Mouse (Mus musculus): ENCODE results near the gene Olfr584. TPM values are rescaled to one million over a fixed set of nuclear protein-coding genes. Genes with fewer than 3 reads are reported as not detected.

Gene Olfr584
- not detected in 2 replicates for polyA plus RNA-seq (2012; rRNA removed; ENCODE audit: low replicate concordance)

DNA sequence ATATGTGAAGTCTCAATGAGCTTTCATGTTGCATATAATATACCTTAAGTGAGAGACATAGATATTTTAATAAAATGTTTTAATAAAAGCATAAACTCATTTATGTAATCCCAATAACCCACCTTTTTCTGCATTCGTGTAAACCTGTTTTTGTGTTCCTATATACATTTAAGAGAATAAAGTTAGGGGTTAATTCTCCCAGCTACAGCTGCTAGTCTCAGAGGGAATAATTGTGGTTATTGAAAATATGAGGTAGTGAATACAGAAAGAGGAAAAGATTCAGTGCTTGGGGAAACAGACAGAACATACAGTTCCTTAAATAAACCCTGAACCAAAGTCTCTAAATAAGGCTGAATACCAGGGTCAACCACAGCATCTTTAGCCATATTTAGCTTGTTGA lies at the start of gene Olfr584:
Olfr584 (plus strand) TSS at position 301 of the 400 bp plus-strand sequence.

DNA sequence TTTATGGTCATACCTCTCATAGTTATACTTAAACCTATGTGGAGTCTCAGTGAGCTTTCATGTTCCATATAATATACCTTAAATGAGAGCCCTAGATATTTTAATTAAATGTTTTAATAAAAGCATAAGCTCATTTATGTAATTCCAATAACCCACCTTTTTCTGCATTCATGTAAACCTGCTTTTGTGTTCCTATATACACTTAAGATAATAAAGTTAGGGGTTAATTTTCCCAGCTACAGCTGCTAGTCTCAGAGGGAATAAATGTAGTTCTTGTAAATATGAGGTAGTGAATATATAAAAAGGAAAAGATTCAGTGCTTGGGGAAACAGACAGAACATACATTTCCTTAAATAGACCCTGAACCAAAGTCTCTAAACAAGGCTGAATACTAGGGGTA lies 44.0 kb upstream of the Olfr584 start, which contains the start of gene Olfr582:
Olfr582 (plus strand) TSS at position 301 of the 400 bp plus-strand sequence.

DNA sequence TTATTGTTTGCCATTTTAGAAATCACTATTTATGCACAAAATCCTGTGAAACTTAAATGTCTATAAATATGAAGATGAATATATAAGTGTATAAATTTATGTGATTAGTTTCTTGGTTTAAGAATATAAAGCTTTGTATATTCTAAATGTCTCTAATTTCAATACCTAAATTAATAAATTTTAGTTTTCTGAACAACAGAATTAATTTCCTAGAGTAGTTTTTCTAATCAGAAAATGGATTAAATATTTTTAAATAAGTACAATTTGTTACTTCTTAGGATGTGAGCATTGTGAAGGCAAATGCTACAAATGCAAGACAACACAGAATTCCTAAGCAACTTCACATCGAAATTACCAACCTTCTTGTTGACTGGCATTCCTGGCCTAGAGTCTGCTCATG lies 30.7 kb upstream of the Olfr584 start, which contains the start of gene Olfr583:
Olfr583 (plus strand) TSS at position 301 of the 400 bp plus-strand sequence.

DNA sequence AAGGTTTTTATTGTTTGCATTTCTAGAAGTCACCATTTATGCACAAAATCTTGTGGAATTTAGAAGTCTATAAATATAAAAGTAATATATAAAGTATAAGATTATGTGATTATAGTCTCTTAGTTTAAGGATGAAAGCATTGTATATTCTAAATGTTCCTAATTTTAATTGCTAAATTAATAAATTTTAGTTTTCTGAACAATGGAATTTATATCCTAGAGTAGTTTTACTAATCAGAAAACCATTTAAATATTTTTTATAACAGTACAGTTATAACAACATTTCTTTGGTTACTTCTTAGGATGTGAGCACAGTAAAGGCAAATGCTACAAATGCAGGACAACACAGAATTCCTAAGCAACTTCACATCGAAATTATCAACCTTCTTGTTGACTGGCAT lies 15.7 kb downstream of the Olfr584 start, which contains the start of gene Olfr585:
Olfr585 (plus strand) TSS at position 301 of the 400 bp plus-strand sequence.

DNA sequence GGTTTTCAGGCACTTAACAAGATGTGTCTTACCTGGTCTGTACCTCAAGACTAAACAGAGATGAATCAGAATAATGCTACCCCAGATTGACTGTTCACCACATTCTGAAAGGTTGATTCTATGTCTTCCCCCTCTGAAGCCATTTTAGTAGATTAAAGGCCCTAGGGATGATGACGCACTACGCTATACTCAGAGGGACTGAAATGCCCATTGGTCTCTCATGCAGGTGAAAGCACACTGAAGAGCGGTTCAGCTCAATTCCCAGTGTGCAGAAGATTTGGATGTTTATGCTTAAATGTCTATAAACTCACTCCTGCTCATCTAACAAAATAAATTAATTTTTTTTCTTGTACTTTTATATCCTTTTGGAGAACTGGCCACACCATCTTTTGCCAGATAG lies 43.9 kb downstream of the Olfr584 start, which contains the start of gene Olfr586:
Olfr586 (minus strand) TSS at position 101 of the 400 bp plus-strand sequence.

Other genes with a start within 250 kb of the Olfr584 start
- not detected in 2 replicates for gene Olfr566, start 223.1 kb upstream of the Olfr584 start, polyA plus RNA-seq (2012; rRNA removed; ENCODE audit: low replicate concordance)
- not detected in 2 replicates for gene Olfr568, start 204.8 kb upstream of the Olfr584 start, polyA plus RNA-seq (2012; rRNA removed; ENCODE audit: low replicate concordance)
- not detected in 2 replicates for gene Olfr569, start 191.0 kb upstream of the Olfr584 start, polyA plus RNA-seq (2012; rRNA removed; ENCODE audit: low replicate concordance)
- gene Olfr570, start 187.3 kb upstream of the Olfr584 start, polyA plus RNA-seq (2012; rRNA removed; ENCODE audit: low replicate concordance): not detected in 2 replicates
- not detected in 2 replicates for gene Olfr571, start 164.3 kb upstream of the Olfr584 start, polyA plus RNA-seq (2012; rRNA removed; ENCODE audit: low replicate concordance)
- not detected in 2 replicates for gene Olfr572, start 157.5 kb upstream of the Olfr584 start, polyA plus RNA-seq (2012; rRNA removed; ENCODE audit: low replicate concordance)
- not detected in 2 replicates for gene Olfr573-ps1, start 139.3 kb upstream of the Olfr584 start, polyA plus RNA-seq (2012; rRNA removed; ENCODE audit: low replicate concordance)
- gene Olfr574, start 133.4 kb upstream of the Olfr584 start, polyA plus RNA-seq (2012; rRNA removed; ENCODE audit: low replicate concordance): not detected in 2 replicates
- not detected in 2 replicates for gene Olfr575, start 123.1 kb upstream of the Olfr584 start, polyA plus RNA-seq (2012; rRNA removed; ENCODE audit: low replicate concordance)
- gene Olfr576, start 119.2 kb upstream of the Olfr584 start, polyA plus RNA-seq (2012; rRNA removed; ENCODE audit: low replicate concordance): not detected in 2 replicates
- not detected in 2 replicates for gene Olfr577, start 105.9 kb upstream of the Olfr584 start, polyA plus RNA-seq (2012; rRNA removed; ENCODE audit: low replicate concordance)
- not detected in 2 replicates for gene Olfr578, start 92.6 kb upstream of the Olfr584 start, polyA plus RNA-seq (2012; rRNA removed; ENCODE audit: low replicate concordance)
- not detected in 2 replicates for gene Olfr582, start 43.9 kb upstream of the Olfr584 start, polyA plus RNA-seq (2012; rRNA removed; ENCODE audit: low replicate concordance)
- not detected in 2 replicates for gene Olfr583, start 30.6 kb upstream of the Olfr584 start, polyA plus RNA-seq (2012; rRNA removed; ENCODE audit: low replicate concordance)
- not detected in 2 replicates for gene Olfr585, start 15.8 kb downstream of the Olfr584 start, polyA plus RNA-seq (2012; rRNA removed; ENCODE audit: low replicate concordance)
- not detected in 2 replicates for gene Olfr586, start 43.8 kb downstream of the Olfr584 start, polyA plus RNA-seq (2012; rRNA removed; ENCODE audit: low replicate concordance)
- not detected in 2 replicates for gene Olfr588-ps1, start 59.0 kb downstream of the Olfr584 start, polyA plus RNA-seq (2012; rRNA removed; ENCODE audit: low replicate concordance)
- not detected in 2 replicates for gene Olfr589, start 74.5 kb downstream of the Olfr584 start, polyA plus RNA-seq (2012; rRNA removed; ENCODE audit: low replicate concordance)
- gene Olfr591, start 96.5 kb downstream of the Olfr584 start, polyA plus RNA-seq (2012; rRNA removed; ENCODE audit: low replicate concordance): not detected in 2 replicates
- gene Olfr592, start 102.9 kb downstream of the Olfr584 start, polyA plus RNA-seq (2012; rRNA removed; ENCODE audit: low replicate concordance): not detected in 2 replicates
- gene Olfr593, start 130.0 kb downstream of the Olfr584 start, polyA plus RNA-seq (2012; rRNA removed; ENCODE audit: low replicate concordance): not detected in 2 replicates
- gene Olfr594, start 135.1 kb downstream of the Olfr584 start, polyA plus RNA-seq (2012; rRNA removed; ENCODE audit: low replicate concordance): not detected in 2 replicates
- gene Usp17ld, start 170.6 kb downstream of the Olfr584 start, polyA plus RNA-seq (2012; rRNA removed; ENCODE audit: low replicate concordance): not detected in 2 replicates
- gene Olfr596, start 223.8 kb downstream of the Olfr584 start, polyA plus RNA-seq (2012; rRNA removed; ENCODE audit: low replicate concordance): not detected in 2 replicates
- gene Olfr597, start 234.4 kb downstream of the Olfr584 start, polyA plus RNA-seq (2012; rRNA removed; ENCODE audit: low replicate concordance): not detected in 2 replicates
- not detected in 2 replicates for gene Olfr598, start 241.7 kb downstream of the Olfr584 start, polyA plus RNA-seq (2012; rRNA removed; ENCODE audit: low replicate concordance)

Data from duodenum, adult 2 months (tissue).